Mouse (Mus musculus) hindbrain, embryonic 14.5 days (tissue): ENCODE measurements at regions not wholly inside any gene's neighbourhood (a gene's known extent, or its start where the extent isn't known, plus 50 kb on each side); places are given as distances from the start of the nearest gene placed in this dataset.

Source experiments
- ATAC-seq: fragments of 200-750 bp; cut with Nextera tagmentation; 2 replicates; pipeline ENCODE4 v1.8.0; 2017; ENCODE audit warnings: moderate number of reproducible peaks, mild to moderate bottlenecking, moderate TSS enrichment, moderate library complexity; ENCODE audit not compliant: low FRiP score
- DNase-seq: peaks from one replicate; pipeline ENCODE4 v3.0.0-alpha.2; 2015; ENCODE audit warnings: low spot score
- H3K27ac ChIP-seq: fragments of 300-500 bp; sonication (generic); 2 replicates; pipeline ENCODE4 v1.5.1; 2014; ENCODE audit warnings: mild to moderate bottlenecking, moderate library complexity
- H3K27me3 ChIP-seq: fragments of 300-500 bp; sonication (generic); 2 replicates; pipeline ENCODE4 v1.6.1; 2014; ENCODE audit warnings: mild to moderate bottlenecking, low read length, mixed read lengths; ENCODE audit not compliant: control insufficient read depth, insufficient read depth
- H3K36me3 ChIP-seq: fragments of 300-500 bp; sonication (generic); replicated peaks from 2 replicates; pipeline ENCODE4 v1.6.1; 2014; ENCODE audit not compliant: control insufficient read depth, insufficient read depth
- H3K4me1 ChIP-seq: fragments of 300-500 bp; sonication (generic); replicated peaks from 2 replicates; pipeline ENCODE4 v1.6.1; 2014; ENCODE audit warnings: antibody characterized with exemption, low read length, mixed read lengths; ENCODE audit not compliant: control insufficient read depth, insufficient read depth
- H3K4me2 ChIP-seq: fragments of 300-500 bp; sonication (generic); replicated peaks from 2 replicates; pipeline ENCODE4 v1.6.1; 2014; ENCODE audit warnings: mild to moderate bottlenecking, moderate library complexity
- H3K4me3 ChIP-seq: fragments of 300-500 bp; sonication (generic); replicated peaks from 2 replicates; pipeline ENCODE4 v1.5.1; 2014; ENCODE audit warnings: mild to moderate bottlenecking, low read length
- H3K9ac ChIP-seq: fragments of 300-500 bp; sonication (generic); 2 replicates; pipeline ENCODE4 v1.6.1; 2014
- H3K9me3 ChIP-seq: fragments of 300-500 bp; sonication (generic); 2 replicates; pipeline ENCODE4 v1.6.1; 2016; ENCODE audit warnings: low read length; ENCODE audit not compliant: control insufficient read depth
- WGBS: fragments of 180-500 bp; shearing (Covaris S2); extraction: QIAGEN DNeasy Blood & Tissue Kit; methylation state at CpG from one replicate; pipeline ENCODE4 v1.1.7; 2014; 5-methylcytosine and 5-hydroxymethylcytosine counted together

- Histone ChIP-seq H3K9ac (peak overlapping the region; percentile 96), H3K36me3 (no peaks in the 10 kb centered on the region), H3K9me3 (no peaks in the 10 kb centered on the region), H3K4me2 (peak overlapping the region; percentile 96), H3K27ac (peak overlapping the region; percentile 47; the same call in 1 of the 2 replicates), H3K4me3 (peak overlapping the region; percentile 71), H3K4me1 (peaks cover 34% of the 10 kb centered on the region), H3K27me3 (no peaks in the 10 kb centered on the region)
- DNase-seq (no peak), ATAC-seq (no peak)
- 47% methylated on average over 7 of the region's 7 CpGs for WGBS
Observed at GRCm38 (mm10) chr17:47143898-47144297, 133.5 kb upstream of the Ubr2 start.

- DNase-seq (no peak), ATAC-seq (no peak)
- Histone ChIP-seq H3K4me1 (peaks cover 38% of the 10 kb centered on the region), H3K9ac (peak overlapping the region; percentile 96), H3K27me3 (no peaks in the 10 kb centered on the region), H3K4me2 (peak overlapping the region; percentile 96), H3K9me3 (no peaks in the 10 kb centered on the region), H3K27ac (no peak overlapping the region), H3K36me3 (no peaks in the 10 kb centered on the region), H3K4me3 (peak overlapping the region; percentile 71)
- WGBS: 18% methylated on average over 7 of the region's 7 CpGs
Observed at GRCm38 (mm10) chr17:47142885-47143284, 132.5 kb upstream of the Ubr2 start.

GRCm38 (mm10) chr17:47142276-47142675, 131.9 kb upstream of the Ubr2 start:
- H3K9ac ChIP-seq: peak overlapping the region; percentile 96
- no peaks in the 10 kb centered on the region for H3K27me3 ChIP-seq
- H3K4me2 ChIP-seq: peak overlapping the region; percentile 96
- ATAC-seq (no peak), DNase-seq (no peak)
- H3K9me3 ChIP-seq: no peaks in the 10 kb centered on the region
- H3K36me3 ChIP-seq: no peaks in the 10 kb centered on the region
- H3K4me1 ChIP-seq: peaks cover 38% of the 10 kb centered on the region
- 1% methylated on average over 7 of the region's 7 CpGs for WGBS
- peak overlapping the region; percentile 71 for H3K4me3 ChIP-seq
- H3K27ac ChIP-seq: peak overlapping the region; percentile 100

GRCm38 (mm10) chr17:47141843-47142215, 131.5 kb upstream of the Ubr2 start:
- ATAC-seq: no peak
- WGBS: under 1% methylated on average over 10 of the region's 12 CpGs

GRCm38 (mm10) chr17:47140969-47141842, 130.8 kb upstream of the Ubr2 start:
- Histone ChIP-seq H3K4me2 (peak overlapping the region; percentile 96), H3K36me3 (no peaks in the 10 kb centered on the region)

More at GRCm38 (mm10) chr17:47141843-47142215, 131.5 kb upstream of the Ubr2 start:
- Histone ChIP-seq H3K27me3 (no peaks in the 10 kb centered on the region), H3K27ac (peak overlapping the region; percentile 100), H3K4me1 (peaks cover 38% of the 10 kb centered on the region), H3K4me3 (peak overlapping the region; percentile 71), H3K36me3 (no peaks in the 10 kb centered on the region), H3K9ac (peak overlapping the region; percentile 96), H3K4me2 (peak overlapping the region; percentile 96), H3K9me3 (no peaks in the 10 kb centered on the region)
- no peak for DNase-seq

GRCm38 (mm10) chr17:47140241-47140968, 130.0 kb upstream of the Ubr2 start:
- no peaks in the 10 kb centered on the region for H3K36me3 ChIP-seq
- H3K27ac ChIP-seq: peak overlapping the region; percentile 100
- peak; percentile 64 for DNase-seq
- peak; percentile 38 for ATAC-seq
- H3K4me3 ChIP-seq: peak overlapping the region; percentile 71
- peak overlapping the region; percentile 96 for H3K4me2 ChIP-seq
- H3K27me3 ChIP-seq: no peaks in the 10 kb centered on the region
- H3K9ac ChIP-seq: peak overlapping the region; percentile 96
- H3K9me3 ChIP-seq: no peaks in the 10 kb centered on the region
- H3K4me1 ChIP-seq: peaks cover 38% of the 10 kb centered on the region
- 0% methylated on average over 40 of the region's 53 CpGs for WGBS

More at GRCm38 (mm10) chr17:47140969-47141842, 130.8 kb upstream of the Ubr2 start:
- Histone ChIP-seq H3K27ac (peak overlapping the region; percentile 100), H3K4me3 (peak overlapping the region; percentile 71), H3K27me3 (no peaks in the 10 kb centered on the region), H3K4me1 (peaks cover 38% of the 10 kb centered on the region), H3K9ac (peak overlapping the region; percentile 96), H3K9me3 (no peaks in the 10 kb centered on the region)
- ATAC-seq (peak; percentile 68), DNase-seq (peak; percentile 71)
- WGBS: under 1% methylated on average over 35 of the region's 35 CpGs

GRCm38 (mm10) chr17:47139730-47140231, 129.4 kb upstream of the Ubr2 start:
- peak; percentile 90 for DNase-seq
- Histone ChIP-seq H3K27me3 (no peaks in the 10 kb centered on the region), H3K9ac (peak overlapping the region; percentile 96), H3K36me3 (no peaks in the 10 kb centered on the region), H3K27ac (peak overlapping the region; percentile 100), H3K4me2 (peak overlapping the region; percentile 96), H3K9me3 (no peaks in the 10 kb centered on the region), H3K4me3 (peak overlapping the region; percentile 71), H3K4me1 (peaks cover 34% of the 10 kb centered on the region)
- under 1% methylated on average over 24 of the region's 34 CpGs for WGBS
- ATAC-seq: peak; percentile 93

- WGBS: under 1% methylated on average over 27 of the region's 27 CpGs
- H3K9ac ChIP-seq: peak overlapping the region; percentile 96
- H3K36me3 ChIP-seq: no peaks in the 10 kb centered on the region
- H3K27me3 ChIP-seq: no peaks in the 10 kb centered on the region
- H3K4me2 ChIP-seq: peak overlapping the region; percentile 96
- ATAC-seq (no peak), DNase-seq (no peak)
- peak overlapping the region; percentile 71 for H3K4me3 ChIP-seq
- H3K27ac ChIP-seq: peak overlapping the region; percentile 100
- H3K4me1 ChIP-seq: peaks cover 28% of the 10 kb centered on the region
- no peaks in the 10 kb centered on the region for H3K9me3 ChIP-seq
Observed at GRCm38 (mm10) chr17:47139171-47139617, 128.8 kb upstream of the Ubr2 start.

GRCm38 (mm10) chr17:47138174-47138573, 127.8 kb upstream of the Ubr2 start:
- DNase-seq (no peak), ATAC-seq (no peak)
- Histone ChIP-seq H3K4me2 (no peak overlapping the region), H3K36me3 (no peaks in the 10 kb centered on the region), H3K9ac (no peak overlapping the region), H3K4me3 (no peak overlapping the region), H3K9me3 (no peaks in the 10 kb centered on the region), H3K27me3 (no peaks in the 10 kb centered on the region), H3K4me1 (peaks cover 17% of the 10 kb centered on the region; the same call in 1 of the 2 replicates), H3K27ac (no peak overlapping the region)
- WGBS: 40% methylated on average over 6 of the region's 6 CpGs
